Mouse (Mus musculus): ENCODE results near the gene Dcaf8. TPM values are rescaled to one million over a fixed set of nuclear protein-coding genes. Genes with fewer than 3 reads are reported as not detected.

Dcaf8 gene
- polyA plus RNA-seq, 2 experiments, result 34.6 to 36.2 TPM

DNA sequence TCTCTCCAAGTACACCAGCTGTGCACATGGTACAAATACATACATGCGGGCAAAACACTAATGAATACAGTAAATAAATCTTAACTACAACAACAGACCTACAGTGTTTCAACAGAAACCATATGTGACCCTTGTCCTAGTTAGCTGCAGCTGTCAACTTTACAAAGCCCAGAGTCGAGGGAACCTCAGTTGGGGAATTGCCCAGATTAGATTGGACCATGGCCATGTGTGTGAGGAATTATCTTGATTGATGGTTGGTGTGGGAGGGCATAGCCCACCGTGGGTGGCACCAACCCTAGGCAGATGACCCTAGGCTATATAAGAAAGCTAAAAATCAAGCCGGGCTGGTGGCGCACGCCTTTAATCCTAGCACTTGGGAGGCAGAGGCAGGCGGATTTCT lies 15.6 kb upstream of the Dcaf8 start:
- TF ChIP-seq CTCF (IDR thresholded peaks at IDR 0.05; ENCODE audit: low read depth) (no peak), EP300 (IDR thresholded peaks at IDR 0.05; ENCODE audit: low read depth) (no peak)
- Histone ChIP-seq H3K9ac (replicated peaks) (no peak overlapping the region), H3K4me2 (ENCODE audit: low read depth) (no peak overlapping the region), H3K4me3 (ENCODE audit: insufficient read depth in 1 of 2, low read depth in 2 of 2, low read length in 2 of 2) (no peak overlapping the region), H3K27ac (no peak overlapping the region), H3K27me3 (ENCODE audit: control insufficient read depth, insufficient read depth, low read length) (no peaks in the 10 kb centered on the region), H3K4me1 (replicated peaks; ENCODE audit: control insufficient read depth in 2 of 2, insufficient read depth in 2 of 2, low read length in 1 of 2) (peaks cover 5% of the 10 kb centered on the region in 2 experiments), H3K36me3 (replicated peaks; ENCODE audit: control insufficient read depth, insufficient read depth, low read depth) (peaks cover 34% of the 10 kb centered on the region), H3K9me3 (ENCODE audit: control insufficient read depth, low read length) (no peaks in the 10 kb centered on the region)
- 84% methylated on average over 7 of the region's 7 CpGs for WGBS (ENCODE audit: insufficient replicate concordance)
- ATAC-seq (ENCODE audit: insufficient read depth) (no peak), DNase-seq (ENCODE audit: low read depth in 3 of 3, low spot score in 3 of 3) (no peak)

GRCm38 (mm10) chr1:172133535-172133934 lies 14.3 kb upstream of the Dcaf8 start:
- Histone ChIP-seq H3K27me3 (ENCODE audit: control insufficient read depth, insufficient read depth, low read length) (no peaks in the 10 kb centered on the region), H3K36me3 (replicated peaks; ENCODE audit: control insufficient read depth, insufficient read depth, low read depth) (peaks cover 34% of the 10 kb centered on the region), H3K9ac (replicated peaks) (no peak overlapping the region), H3K4me3 (ENCODE audit: insufficient read depth in 1 of 2, low read depth in 2 of 2, low read length in 2 of 2) (no peak overlapping the region), H3K4me1 (replicated peaks; ENCODE audit: control insufficient read depth in 2 of 2, insufficient read depth in 2 of 2, low read length in 1 of 2) (no peaks in the 10 kb centered on the region), H3K4me2 (ENCODE audit: low read depth) (no peak overlapping the region), H3K9me3 (ENCODE audit: control insufficient read depth, low read length) (no peaks in the 10 kb centered on the region), H3K27ac (no peak overlapping the region)
- ATAC-seq (ENCODE audit: insufficient read depth) (no peak), DNase-seq (ENCODE audit: low read depth in 3 of 3, low spot score in 3 of 3) (no peak)
- WGBS (ENCODE audit: insufficient replicate concordance), result 73% methylated on average over 7 of the region's 7 CpGs
- TF ChIP-seq EP300 (IDR thresholded peaks at IDR 0.05; ENCODE audit: low read depth) (no peak), CTCF (IDR thresholded peaks at IDR 0.05; ENCODE audit: low read depth) (no peak)

- TF ChIP-seq CTCF (IDR thresholded peaks at IDR 0.05; ENCODE audit: low read depth) (no peak), EP300 (IDR thresholded peaks at IDR 0.05; ENCODE audit: low read depth) (no peak)
- no peak overlapping the region for H3K27ac ChIP-seq
- no peak overlapping the region for H3K4me3 ChIP-seq (ENCODE audit: insufficient read depth in 1 of 2, low read depth in 2 of 2, low read length in 2 of 2)
- ATAC-seq (ENCODE audit: insufficient read depth), result no peak
- WGBS (ENCODE audit: insufficient replicate concordance), result 71% methylated on average over 4 of the region's 4 CpGs
- H3K27me3 ChIP-seq (ENCODE audit: control insufficient read depth, insufficient read depth, low read length), result no peaks in the 10 kb centered on the region
- peaks cover 34% of the 10 kb centered on the region for H3K36me3 ChIP-seq (replicated peaks; ENCODE audit: control insufficient read depth, insufficient read depth, low read depth)
- H3K4me1 ChIP-seq (replicated peaks; ENCODE audit: control insufficient read depth in 2 of 2, insufficient read depth in 2 of 2, low read length in 1 of 2), result no peaks in the 10 kb centered on the region
- H3K9me3 ChIP-seq (ENCODE audit: control insufficient read depth, low read length), result no peaks in the 10 kb centered on the region
- H3K4me2 ChIP-seq (ENCODE audit: low read depth), result no peak overlapping the region
- DNase-seq (ENCODE audit: low read depth in 3 of 3, low spot score in 3 of 3), result no peak
- no peak overlapping the region for H3K9ac ChIP-seq (replicated peaks)
Observed at GRCm38 (mm10) chr1:172134072-172134471, 13.8 kb upstream of the Dcaf8 start.

- 58% methylated on average over 2 of the region's 2 CpGs for WGBS (ENCODE audit: insufficient replicate concordance)
- Histone ChIP-seq H3K36me3 (replicated peaks; ENCODE audit: control insufficient read depth, insufficient read depth, low read depth) (no peaks in the 10 kb centered on the region), H3K27ac (no peak overlapping the region), H3K4me3 (ENCODE audit: insufficient read depth in 1 of 2, low read depth in 2 of 2, low read length in 2 of 2) (no peak overlapping the region), H3K4me2 (ENCODE audit: low read depth) (no peak overlapping the region), H3K9me3 (ENCODE audit: control insufficient read depth, low read length) (no peaks in the 10 kb centered on the region), H3K27me3 (ENCODE audit: control insufficient read depth, insufficient read depth, low read length) (no peaks in the 10 kb centered on the region), H3K4me1 (replicated peaks; ENCODE audit: control insufficient read depth in 2 of 2, insufficient read depth in 2 of 2, low read length in 1 of 2) (no peaks in the 10 kb centered on the region; a peak in 1 of 4 replicates), H3K9ac (replicated peaks) (no peak overlapping the region)
- no peak for ATAC-seq (ENCODE audit: insufficient read depth)
- TF ChIP-seq EP300 (IDR thresholded peaks at IDR 0.05; ENCODE audit: low read depth) (no peak), CTCF (IDR thresholded peaks at IDR 0.05; ENCODE audit: low read depth) (no peak)
- no peak for DNase-seq (ENCODE audit: low read depth in 3 of 3, low spot score in 3 of 3)
Observed at GRCm38 (mm10) chr1:172140160-172140559, 7.7 kb upstream of the Dcaf8 start.

DNA sequence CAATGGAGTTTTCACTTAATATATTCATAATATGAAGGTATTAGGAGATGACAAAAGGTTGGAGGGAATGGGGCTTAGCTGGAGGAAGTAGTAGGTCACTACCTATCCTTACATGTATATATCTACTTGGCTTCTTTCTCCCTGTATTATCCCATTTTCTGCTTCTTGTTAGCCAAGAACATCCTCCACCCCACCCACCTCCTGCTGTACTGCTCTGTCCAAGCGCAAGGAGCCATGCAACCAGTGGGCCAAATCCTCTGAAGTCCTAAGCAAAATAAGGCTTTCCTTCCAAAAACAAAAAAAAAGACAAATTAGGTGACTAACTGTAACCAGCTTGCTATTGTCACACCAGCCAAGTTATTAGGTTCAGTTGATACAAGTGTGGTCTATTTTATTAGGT lies 7.1 kb upstream of the Dcaf8 start:
- H3K4me1 ChIP-seq (replicated peaks; ENCODE audit: control insufficient read depth in 2 of 2, insufficient read depth in 2 of 2, low read length in 1 of 2), result no peaks in the 10 kb centered on the region; a peak in 1 of 4 replicates
- ATAC-seq (ENCODE audit: insufficient read depth), result no peak
- 79% methylated on average over 1 of the region's 1 CpGs for WGBS (ENCODE audit: insufficient replicate concordance)
- DNase-seq (ENCODE audit: low read depth in 3 of 3, low spot score in 3 of 3), result no peak
- H3K36me3 ChIP-seq (replicated peaks; ENCODE audit: control insufficient read depth, insufficient read depth, low read depth), result no peaks in the 10 kb centered on the region
- no peaks in the 10 kb centered on the region for H3K9me3 ChIP-seq (ENCODE audit: control insufficient read depth, low read length)
- no peak overlapping the region for H3K27ac ChIP-seq
- no peak overlapping the region for H3K4me3 ChIP-seq (ENCODE audit: insufficient read depth in 1 of 2, low read depth in 2 of 2, low read length in 2 of 2)
- H3K9ac ChIP-seq (replicated peaks), result no peak overlapping the region
- H3K27me3 ChIP-seq (ENCODE audit: control insufficient read depth, insufficient read depth, low read length), result no peaks in the 10 kb centered on the region
- TF ChIP-seq CTCF (IDR thresholded peaks at IDR 0.05; ENCODE audit: low read depth), result no peak
- no peak for TF ChIP-seq EP300 (IDR thresholded peaks at IDR 0.05; ENCODE audit: low read depth)
- H3K4me2 ChIP-seq (ENCODE audit: low read depth), result no peak overlapping the region
